Mouse (Mus musculus): ENCODE measurements around the gene 4930519G04Rik.

DNA sequence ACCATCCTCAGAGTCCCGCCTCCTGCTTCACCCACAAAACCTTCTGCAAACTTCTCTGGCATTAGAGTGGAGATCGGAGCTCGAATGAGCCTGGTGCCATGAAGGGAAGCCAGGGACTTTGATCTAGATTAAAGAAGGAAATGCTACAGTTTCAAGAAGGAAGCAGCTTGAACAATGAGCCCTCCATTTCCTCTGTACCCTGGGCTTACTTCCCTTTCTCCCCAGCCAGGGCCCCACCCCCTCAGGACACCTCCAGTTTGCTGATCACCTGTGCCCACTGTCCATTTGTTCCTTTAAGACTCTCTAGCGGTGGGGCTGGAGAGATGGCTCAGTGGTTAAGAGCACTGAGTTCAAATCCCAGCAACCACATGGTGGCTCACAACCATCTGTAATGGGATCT is 63.3 kb downstream of the 4930519G04Rik start:
- no peak for TF ChIP-seq CTCF (IDR thresholded peaks at IDR 0.05; ENCODE audit: control insufficient read depth, insufficient read depth, insufficient replicate concordance, low read depth, low read length)
- TF ChIP-seq POLR2A (IDR thresholded peaks at IDR 0.05; ENCODE audit: control insufficient read depth, low read depth, low read length): no peak
